Mouse (Mus musculus) liver, adult (tissue): ENCODE data around the gene Slain1.

Source experiments
- GATA4 ChIP-seq: IDR thresholded peaks from 2 replicates; pipeline ENCODE4 v1.6.1; 2014; ENCODE audit warnings: mild to moderate bottlenecking, low read length; ENCODE audit not compliant: insufficient replicate concordance

Gene Slain1

DNA sequence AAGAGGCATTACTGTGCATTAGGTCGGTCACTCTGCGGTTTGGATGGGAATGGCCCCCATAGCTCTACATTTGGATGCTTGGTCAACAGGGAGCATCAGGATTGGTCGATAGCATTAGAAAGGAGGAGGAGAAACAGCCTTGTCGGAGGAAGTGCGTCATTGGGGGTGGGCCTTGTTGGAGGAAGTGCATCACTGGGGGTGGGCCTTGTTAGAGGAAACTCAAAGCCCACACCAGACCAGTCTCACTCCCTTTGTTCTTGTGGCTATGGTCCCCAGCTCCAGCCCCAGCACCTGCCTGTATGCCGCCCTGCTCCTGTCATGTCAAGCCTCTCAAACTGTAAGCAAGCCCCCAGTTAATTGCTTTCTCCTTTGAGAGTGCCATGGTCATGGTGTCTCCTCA is 49.3 kb downstream of the Slain1 start:
- no peak for TF ChIP-seq GATA4

DNA sequence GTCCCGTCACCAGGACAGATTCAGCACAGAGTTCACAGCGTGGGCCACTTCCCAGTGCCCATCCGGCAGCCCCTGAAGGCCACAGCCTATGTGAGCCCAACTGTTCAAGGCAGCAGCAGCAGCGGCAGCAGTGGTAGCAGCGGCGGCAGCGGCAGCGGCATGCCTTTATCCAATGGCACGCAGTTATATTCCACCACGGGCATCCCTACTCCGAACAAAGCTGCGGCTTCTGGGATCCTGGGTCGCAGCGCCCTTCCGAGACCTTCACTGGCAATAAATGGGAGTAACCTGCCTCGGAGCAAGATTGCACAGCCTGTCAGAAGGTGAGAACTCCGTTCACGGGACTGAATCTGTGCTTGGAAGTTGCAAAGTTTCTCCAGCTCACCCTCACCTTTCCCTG is 52.5 kb downstream of the Slain1 start:
- TF ChIP-seq GATA4: no peak

DNA sequence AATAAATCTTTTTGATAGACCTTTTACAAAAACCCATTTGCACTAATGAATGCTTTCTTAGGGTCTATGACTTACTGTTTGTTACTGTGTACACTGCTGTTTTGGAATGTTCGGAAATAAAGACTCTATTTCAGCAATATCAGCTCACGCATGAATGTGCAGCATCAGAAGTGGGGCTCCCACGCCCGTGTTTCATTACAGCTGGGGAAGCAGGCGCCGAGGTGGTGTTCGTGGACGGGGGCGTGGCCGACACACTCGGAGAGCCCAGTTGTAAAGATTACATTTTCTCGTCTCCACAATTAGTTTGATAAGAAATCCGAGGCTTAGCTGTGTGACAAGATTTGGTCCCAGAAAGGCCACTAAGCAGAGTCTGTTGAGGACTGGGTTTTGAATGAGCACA is 54.7 kb downstream of the Slain1 start:
- TF ChIP-seq GATA4: no peak

DNA sequence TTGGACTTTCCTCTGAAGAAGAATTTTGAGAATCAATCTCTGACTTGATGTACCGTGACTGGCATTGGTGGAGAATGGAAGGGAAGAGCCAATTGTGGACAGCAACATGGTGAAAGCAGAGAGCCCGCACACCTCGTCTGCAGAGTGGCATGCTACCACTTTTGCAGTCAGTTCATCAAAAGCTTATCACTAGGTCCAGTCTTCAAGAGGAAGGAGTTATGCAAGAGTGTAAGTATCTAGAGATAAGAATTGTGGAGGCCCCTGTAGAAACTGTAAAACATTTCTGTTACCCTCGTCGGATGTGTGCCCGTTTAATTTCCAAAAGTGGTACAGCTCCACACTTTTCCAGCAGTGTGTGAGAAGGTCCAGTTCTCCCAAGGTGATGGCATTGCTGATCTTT is 56.3 kb downstream of the Slain1 start:
- TF ChIP-seq GATA4: no peak

DNA sequence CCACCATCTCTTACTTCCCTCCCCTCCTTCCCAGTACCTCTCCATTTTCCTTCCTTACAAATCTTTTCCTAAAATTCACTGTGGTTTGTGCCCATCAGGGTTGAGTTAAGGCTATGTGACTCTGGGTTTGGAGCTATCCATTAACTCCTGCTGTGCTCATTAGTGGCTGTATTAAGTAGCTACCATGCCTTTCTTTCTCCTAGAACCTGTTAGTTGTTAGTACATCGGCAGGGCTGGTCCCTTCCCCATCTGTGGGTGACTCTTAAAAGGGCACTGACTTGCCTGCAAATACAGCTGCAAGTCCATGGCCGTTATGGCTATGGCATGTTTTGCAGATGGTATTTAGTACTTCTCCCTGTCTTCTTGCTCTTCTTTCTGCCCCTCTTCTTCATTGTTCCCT is 58.6 kb downstream of the Slain1 start:
- no peak for TF ChIP-seq GATA4

DNA sequence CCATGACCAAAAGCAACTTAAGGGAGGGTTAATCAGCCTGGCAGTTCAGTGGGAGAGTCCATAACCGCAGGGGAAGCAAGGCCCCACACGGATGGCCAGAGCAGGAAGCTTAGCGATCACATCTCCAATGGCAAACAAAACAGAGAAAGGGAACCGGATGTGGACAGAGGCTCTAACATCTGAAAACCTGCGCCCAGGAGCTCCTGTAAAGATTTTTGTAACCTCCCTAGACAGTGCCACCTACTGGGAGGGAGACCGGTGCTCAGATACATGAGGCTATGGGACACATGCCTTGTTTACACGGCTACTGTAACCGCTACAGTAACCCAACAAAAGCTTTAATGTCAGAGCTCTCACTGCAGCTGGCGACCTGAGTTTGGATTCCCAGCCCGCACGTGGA is 59.2 kb downstream of the Slain1 start:
- TF ChIP-seq GATA4: no peak

DNA sequence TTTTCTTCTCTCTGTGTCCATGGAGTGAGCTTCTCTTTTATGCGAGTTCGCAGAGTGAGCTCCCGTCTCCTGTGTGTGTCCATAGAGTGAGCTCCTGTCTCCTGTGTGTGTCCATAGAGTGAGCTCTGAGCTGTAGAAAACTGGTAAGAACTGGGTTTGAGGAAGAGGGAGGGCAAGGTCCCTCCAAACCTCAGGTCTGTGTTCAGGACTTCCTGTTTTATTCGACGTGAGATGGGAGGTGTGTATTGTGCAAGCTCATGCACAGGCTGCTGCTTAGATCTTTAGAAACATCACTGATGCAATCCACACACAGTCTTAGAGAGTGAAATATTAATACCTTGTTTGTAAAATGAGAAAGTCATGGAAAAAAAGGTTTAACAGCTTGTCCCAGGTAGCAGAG is 63.0 kb downstream of the Slain1 start:
- no peak for TF ChIP-seq GATA4

DNA sequence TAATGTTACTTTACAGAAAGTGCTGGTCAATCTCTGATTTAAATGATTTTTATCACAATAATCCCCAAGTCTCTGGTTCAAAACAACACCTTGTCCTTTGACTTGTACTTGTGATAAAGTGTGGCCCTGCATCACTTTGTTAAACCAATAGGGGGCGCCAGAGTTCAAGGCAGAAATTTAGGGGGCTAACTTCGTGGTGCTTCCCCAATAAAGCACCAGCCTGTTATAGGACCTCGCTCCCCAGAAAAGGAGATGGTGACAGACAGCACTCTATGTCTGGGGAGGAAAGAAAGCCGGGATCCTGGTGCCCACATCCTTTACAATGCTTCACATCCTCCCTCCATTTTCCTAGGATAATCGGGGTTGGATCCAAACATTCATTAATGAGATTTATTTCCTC is 67.5 kb downstream of the Slain1 start:
- TF ChIP-seq GATA4: no peak

DNA sequence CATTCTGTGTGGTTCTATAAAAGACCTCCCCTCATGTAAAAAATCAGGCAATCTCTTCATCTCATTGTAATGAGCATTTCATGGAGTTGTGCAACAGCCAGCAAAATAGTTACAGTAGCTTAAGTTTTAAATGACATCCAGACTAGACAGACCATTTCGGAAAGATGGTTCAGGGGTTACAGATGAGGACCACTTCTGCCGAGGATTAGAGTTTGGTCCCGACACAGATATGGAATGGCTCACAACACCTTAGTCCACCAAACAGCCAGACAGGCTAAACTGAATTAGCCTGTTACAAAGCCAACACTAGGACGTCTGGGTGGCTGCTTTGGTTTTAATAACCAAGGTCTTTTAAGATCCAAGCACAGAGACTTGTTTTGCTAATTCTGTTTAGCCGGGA is 68.0 kb downstream of the Slain1 start:
- no peak for TF ChIP-seq GATA4

DNA sequence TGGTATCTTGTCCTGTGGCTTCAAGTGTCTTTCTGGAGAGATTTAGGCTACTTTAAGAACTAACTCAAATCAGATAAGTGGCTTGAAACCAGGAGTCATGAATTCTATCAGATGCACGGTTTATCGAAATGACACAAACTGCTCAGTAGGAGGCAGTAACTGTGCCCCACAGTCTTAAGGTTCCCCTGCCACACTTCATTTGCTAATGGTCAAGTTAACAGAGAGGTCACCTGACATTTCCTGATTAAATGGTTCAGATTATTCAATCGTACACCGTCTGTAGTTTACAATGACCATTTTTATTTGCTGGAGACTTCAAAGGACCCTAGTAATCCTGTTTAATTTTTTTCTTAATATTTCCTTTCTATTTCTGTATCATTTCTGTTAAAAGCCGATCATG is 68.4 kb downstream of the Slain1 start:
- no peak for TF ChIP-seq GATA4

DNA sequence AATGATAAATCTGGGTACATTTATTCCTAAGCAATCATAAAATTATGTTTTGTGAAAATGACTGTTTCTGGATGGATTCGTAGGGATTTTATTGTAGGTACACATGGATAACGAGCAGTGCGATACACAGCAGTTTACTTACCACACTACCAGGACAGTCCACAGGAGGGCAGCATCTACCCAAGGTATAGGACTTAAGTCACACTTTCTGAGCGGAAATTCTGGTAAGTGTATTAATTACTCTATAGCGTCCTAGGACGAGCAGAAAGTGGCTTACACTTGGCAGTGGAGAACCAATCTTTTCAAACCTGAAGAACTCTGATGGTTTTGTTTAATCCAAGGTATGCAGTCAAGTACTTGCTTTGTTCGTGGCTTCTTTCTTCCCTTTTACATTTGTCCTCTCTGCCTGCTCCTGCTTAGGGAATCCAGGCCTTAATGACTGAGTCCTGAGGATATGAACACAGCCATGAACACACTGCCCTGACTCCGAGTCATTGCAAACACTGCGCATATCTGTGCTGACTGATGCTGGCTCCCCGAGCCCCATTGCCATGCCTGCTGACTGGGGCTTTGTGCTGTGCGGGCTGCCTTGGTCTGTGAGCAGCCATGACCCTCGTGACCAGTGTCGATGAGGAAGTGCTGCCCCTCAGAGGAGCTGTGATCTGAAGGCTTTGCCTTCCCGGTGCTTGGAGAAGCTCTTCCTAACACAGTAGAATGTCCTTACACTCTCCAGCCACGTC is 69.0 kb downstream of the Slain1 start:
- no peak for TF ChIP-seq GATA4

DNA sequence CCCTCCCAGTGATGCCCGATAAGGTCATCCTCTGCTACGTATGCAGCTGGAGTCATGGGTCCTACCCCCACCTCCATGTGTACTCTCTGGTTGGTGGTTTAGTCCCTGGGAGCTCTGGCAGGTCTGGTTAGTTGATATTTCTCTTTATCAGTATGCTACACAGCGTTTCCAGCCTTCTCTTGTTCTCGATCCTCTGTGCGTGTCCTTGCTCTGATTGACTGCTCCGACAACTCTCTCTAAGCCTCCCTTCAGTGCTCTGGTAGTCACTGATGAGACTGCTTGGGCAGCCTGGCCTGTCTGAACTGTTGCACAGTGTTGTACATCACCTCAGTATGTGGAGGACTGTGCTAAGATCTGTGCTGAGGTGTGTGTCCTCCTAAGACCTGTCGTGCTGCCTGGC is 70.1 kb downstream of the Slain1 start:
- no peak for TF ChIP-seq GATA4

DNA sequence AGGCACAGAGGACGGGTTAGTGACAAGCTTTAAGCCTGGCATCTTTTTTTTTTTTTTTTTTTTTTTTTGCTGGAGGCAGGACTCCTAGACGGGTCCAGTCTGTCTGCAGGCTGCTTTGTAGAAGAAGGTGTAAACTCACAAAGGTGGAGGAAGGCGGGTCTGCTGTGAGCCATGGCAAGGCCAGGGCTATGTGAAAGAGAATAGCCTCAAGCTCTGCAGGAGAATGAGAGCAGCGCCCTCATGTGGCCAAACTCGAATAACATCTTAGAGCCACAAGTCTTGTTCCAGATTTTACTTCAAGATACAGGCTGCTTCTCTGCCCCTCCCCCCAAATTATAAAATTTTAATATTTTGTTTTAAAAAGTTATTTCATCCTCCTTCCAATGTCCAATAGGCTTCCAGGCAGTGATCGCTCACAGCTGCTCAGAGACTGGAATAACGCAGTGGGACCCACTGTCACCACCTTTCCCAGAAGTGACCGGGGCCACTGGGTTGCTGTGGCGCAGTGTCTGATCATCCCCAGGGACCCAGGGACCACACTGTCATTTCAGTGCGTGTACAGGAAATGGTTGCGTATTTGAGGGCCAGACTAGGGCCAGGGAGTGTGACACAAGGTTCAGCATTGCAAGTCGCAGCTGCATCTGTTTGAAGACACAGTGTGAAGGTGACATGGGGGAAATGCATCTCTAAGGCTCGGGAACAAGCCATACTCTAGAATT is 70.8 kb downstream of the Slain1 start:
- no peak for TF ChIP-seq GATA4

DNA sequence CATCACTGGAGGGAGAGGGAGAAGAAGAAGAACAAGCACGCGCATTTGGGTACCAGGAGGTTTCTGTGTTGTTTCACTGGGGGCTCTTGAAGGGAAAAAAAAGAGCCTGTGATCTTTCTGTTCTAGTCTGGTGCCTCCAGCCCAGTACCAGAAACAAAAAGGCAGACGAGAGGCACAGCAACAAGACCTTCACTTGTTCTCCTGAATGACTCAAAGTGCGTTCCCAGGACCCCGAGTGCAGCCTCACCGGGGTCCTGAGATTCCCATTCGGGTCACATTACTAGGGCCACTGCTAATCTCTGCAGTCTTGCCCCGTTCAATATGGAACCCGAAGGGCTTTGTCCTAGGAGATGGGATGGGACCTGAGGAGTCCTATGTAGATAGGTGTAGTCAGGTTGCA is 73.3 kb downstream of the Slain1 start:
- no peak for TF ChIP-seq GATA4

DNA sequence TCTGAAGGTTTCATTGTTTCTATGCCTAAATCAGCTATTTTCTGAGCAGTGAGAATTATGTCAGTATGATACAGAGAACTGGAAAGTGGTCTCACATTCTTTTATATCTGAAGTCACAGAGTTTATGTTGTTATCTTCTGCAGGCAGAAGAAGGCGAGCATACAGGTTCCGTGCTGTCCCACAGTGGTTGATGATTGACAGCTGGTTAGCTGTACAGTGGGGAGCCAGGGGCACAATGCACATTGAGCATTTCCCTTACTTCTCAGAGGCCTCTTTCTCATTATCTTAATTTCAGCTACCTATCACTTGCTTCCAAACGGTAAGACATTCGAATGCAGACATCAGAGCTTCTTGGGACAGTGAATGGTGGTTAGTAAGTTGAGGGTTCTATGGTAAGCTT is 73.8 kb downstream of the Slain1 start:
- TF ChIP-seq GATA4: no peak

DNA sequence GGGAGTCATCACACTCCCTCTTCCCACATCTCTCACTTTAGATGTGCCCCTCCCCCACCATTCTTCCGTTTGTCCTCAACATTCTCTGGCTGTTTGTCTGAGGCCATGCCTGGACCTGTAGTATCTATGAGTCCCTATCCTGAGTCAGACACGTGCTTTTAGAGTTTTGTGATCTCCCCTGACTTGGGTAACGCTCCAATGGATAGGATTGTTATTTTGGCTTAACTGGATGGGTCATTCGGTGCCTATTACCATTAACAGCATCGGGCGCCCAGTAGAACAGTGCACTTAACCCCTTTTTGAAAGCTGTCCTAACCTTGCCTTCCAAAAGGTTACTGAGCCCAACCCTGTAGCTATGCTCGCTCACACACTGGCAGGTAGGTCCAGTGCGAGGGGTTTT is 78.5 kb downstream of the Slain1 start:
- no peak for TF ChIP-seq GATA4

DNA sequence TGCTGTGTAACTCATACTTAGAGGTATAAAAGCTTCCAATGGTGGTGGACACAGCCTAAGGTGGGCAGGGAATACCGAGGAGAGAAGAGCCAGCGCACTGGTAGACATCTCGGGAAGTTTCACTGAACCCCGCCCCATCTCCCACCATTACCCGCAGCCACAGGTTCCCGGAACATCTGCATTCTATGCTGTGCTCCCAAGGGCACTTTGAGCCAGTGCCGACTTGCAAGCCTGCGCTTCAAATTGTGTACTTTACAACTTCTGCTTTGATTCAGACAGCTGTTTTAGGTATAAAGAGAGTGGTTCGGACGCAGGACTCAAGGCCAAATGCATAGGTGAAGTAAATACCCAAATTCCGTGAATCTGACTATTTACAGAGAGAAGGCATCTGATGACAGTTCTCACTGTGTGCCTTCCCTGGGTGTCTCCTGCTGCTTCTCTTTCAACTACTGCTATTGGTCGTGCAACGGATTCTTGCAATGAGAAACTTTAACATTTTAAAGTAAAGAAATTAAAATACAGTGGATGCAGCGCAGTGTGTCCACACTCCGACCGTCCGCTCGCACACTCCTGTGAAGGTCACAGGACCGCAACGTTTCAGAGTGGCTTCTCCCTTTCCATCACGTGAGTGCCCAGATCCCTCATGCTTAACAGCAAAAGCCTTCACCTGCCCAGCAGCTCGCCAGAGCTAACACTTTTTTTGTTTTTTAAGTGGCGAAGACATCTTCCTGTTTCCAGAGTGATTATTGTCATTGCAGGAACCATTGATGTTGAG is 79.1 kb downstream of the Slain1 start:
- TF ChIP-seq GATA4: no peak
